Mouse (Mus musculus) ES-E14 (cell line): ENCODE results near the gene Myo7a.

ENCODE experiments used
- ZC3H11A ChIP-seq: IDR thresholded peaks from 2 replicates; pipeline ENCODE4 v1.6.1; 2012; ENCODE audit warnings: low read depth, mild to moderate bottlenecking, inconsistent platforms, low read length, borderline replicate concordance
- ZNF384 ChIP-seq: IDR thresholded peaks from 2 replicates; pipeline ENCODE4 v1.6.1; 2012; ENCODE audit warnings: low read depth, low read length, inconsistent platforms

GRCm38 (mm10) chr7:98048101-98048824, 71.1 kb downstream of the Myo7a start:
- TF ChIP-seq ZC3H11A = no peak
- no peak for TF ChIP-seq ZNF384
